Mouse (Mus musculus): ENCODE measurements at regions not wholly inside any gene's neighbourhood (a gene's known extent, or its start where the extent isn't known, plus 50 kb on each side); places are given as distances from the start of the nearest gene placed in this dataset.

GRCm38 (mm10) chr10:125673637-125674036, 284.4 kb upstream of the Slc16a7 start:
- Histone ChIP-seq H3K36me3 (ENCODE audit: control insufficient read depth, insufficient read depth) (no peaks in the 10 kb centered on the region), H3K4me3 (ENCODE audit: insufficient read depth, poor library complexity, severe bottlenecking) (no peak overlapping the region), H3K27me3 (ENCODE audit: control insufficient read depth, insufficient read depth, insufficient read length) (no peaks in the 10 kb centered on the region), H3ac (ENCODE audit: control insufficient read depth, insufficient read length, low read depth) (no peak overlapping the region), H3K79me3 (ENCODE audit: low read depth) (no peaks in the 10 kb centered on the region), H3K79me2 (ENCODE audit: control insufficient read depth, insufficient read depth) (no peaks in the 10 kb centered on the region)
- no peak for TF ChIP-seq MAX (IDR thresholded peaks at IDR 0.05)
- no peak for TF ChIP-seq CEBPB (IDR thresholded peaks at IDR 0.05; ENCODE audit: low read depth)
- no peak for TF ChIP-seq MYOD1 (IDR thresholded peaks at IDR 0.05; ENCODE audit: control insufficient read depth, insufficient read length, low read depth)
- TF ChIP-seq MYOG (IDR thresholded peaks at IDR 0.05; ENCODE audit: control insufficient read depth, extremely low read depth, insufficient read length), result no peak
- no peak for TF ChIP-seq USF1 (IDR thresholded peaks at IDR 0.05; ENCODE audit: low read depth)
- TF ChIP-seq FOSL1 (IDR thresholded peaks at IDR 0.05; ENCODE audit: insufficient read depth, low read length, poor library complexity, severe bottlenecking), result no peak
- no peak for TF ChIP-seq CTCF (IDR thresholded peaks at IDR 0.05; ENCODE audit: control insufficient read depth, insufficient read depth, insufficient read length)

- Histone ChIP-seq H3ac (ENCODE audit: control insufficient read depth, insufficient read length, low read depth) (no peak overlapping the region), H3K4me3 (ENCODE audit: insufficient read depth, poor library complexity, severe bottlenecking) (no peak overlapping the region), H3K27me3 (ENCODE audit: control insufficient read depth, insufficient read depth, insufficient read length) (no peaks in the 10 kb centered on the region), H3K36me3 (ENCODE audit: control insufficient read depth, insufficient read depth) (no peaks in the 10 kb centered on the region), H3K79me3 (ENCODE audit: low read depth) (no peaks in the 10 kb centered on the region), H3K79me2 (ENCODE audit: control insufficient read depth, insufficient read depth) (no peaks in the 10 kb centered on the region)
- TF ChIP-seq MAX (IDR thresholded peaks at IDR 0.05) (no peak), FOSL1 (IDR thresholded peaks at IDR 0.05; ENCODE audit: insufficient read depth, low read length, poor library complexity, severe bottlenecking) (no peak), MYOD1 (IDR thresholded peaks at IDR 0.05; ENCODE audit: control insufficient read depth, insufficient read length, low read depth) (no peak), CEBPB (IDR thresholded peaks at IDR 0.05; ENCODE audit: low read depth) (no peak), CTCF (IDR thresholded peaks at IDR 0.05; ENCODE audit: control insufficient read depth, insufficient read depth, insufficient read length) (no peak), MYOG (IDR thresholded peaks at IDR 0.05; ENCODE audit: control insufficient read depth, extremely low read depth, insufficient read length) (no peak), USF1 (IDR thresholded peaks at IDR 0.05; ENCODE audit: low read depth) (no peak)
These were observed 286.3 kb upstream of the Lrig3 start for GRCm38 (mm10) chr10:125679644-125680043.

- no peaks in the 10 kb centered on the region for H3K36me3 ChIP-seq (ENCODE audit: control insufficient read depth, insufficient read depth)
- H3K27me3 ChIP-seq (ENCODE audit: control insufficient read depth, insufficient read depth, insufficient read length), result no peaks in the 10 kb centered on the region
- no peak overlapping the region for H3ac ChIP-seq (ENCODE audit: control insufficient read depth, insufficient read length, low read depth)
- H3K79me2 ChIP-seq (ENCODE audit: control insufficient read depth, insufficient read depth), result no peaks in the 10 kb centered on the region
- no peaks in the 10 kb centered on the region for H3K79me3 ChIP-seq (ENCODE audit: low read depth)
- H3K4me3 ChIP-seq (ENCODE audit: insufficient read depth, poor library complexity, severe bottlenecking), result no peak overlapping the region
- no peak for TF ChIP-seq CEBPB (IDR thresholded peaks at IDR 0.05; ENCODE audit: low read depth)
- TF ChIP-seq FOSL1 (IDR thresholded peaks at IDR 0.05; ENCODE audit: insufficient read depth, low read length, poor library complexity, severe bottlenecking), result no peak
- no peak for TF ChIP-seq MYOG (IDR thresholded peaks at IDR 0.05; ENCODE audit: control insufficient read depth, extremely low read depth, insufficient read length)
- TF ChIP-seq CTCF (IDR thresholded peaks at IDR 0.05; ENCODE audit: control insufficient read depth, insufficient read depth, insufficient read length), result no peak
- TF ChIP-seq MAX (IDR thresholded peaks at IDR 0.05), result no peak
- no peak for TF ChIP-seq MYOD1 (IDR thresholded peaks at IDR 0.05; ENCODE audit: control insufficient read depth, insufficient read length, low read depth)
- no peak for TF ChIP-seq USF1 (IDR thresholded peaks at IDR 0.05; ENCODE audit: low read depth)
These were observed 280.8 kb upstream of the Lrig3 start for GRCm38 (mm10) chr10:125685130-125685529.

GRCm38 (mm10) chr10:125693505-125693904, 272.5 kb upstream of the Lrig3 start:
- H3K79me2 ChIP-seq (ENCODE audit: control insufficient read depth, insufficient read depth), result no peaks in the 10 kb centered on the region
- TF ChIP-seq FOSL1 (IDR thresholded peaks at IDR 0.05; ENCODE audit: insufficient read depth, low read length, poor library complexity, severe bottlenecking) (no peak), USF1 (IDR thresholded peaks at IDR 0.05; ENCODE audit: low read depth) (no peak), MYOD1 (IDR thresholded peaks at IDR 0.05; ENCODE audit: control insufficient read depth, insufficient read length, low read depth) (no peak), MYOG (IDR thresholded peaks at IDR 0.05; ENCODE audit: control insufficient read depth, extremely low read depth, insufficient read length) (no peak), MAX (IDR thresholded peaks at IDR 0.05) (no peak), CTCF (IDR thresholded peaks at IDR 0.05; ENCODE audit: control insufficient read depth, insufficient read depth, insufficient read length) (no peak), CEBPB (IDR thresholded peaks at IDR 0.05; ENCODE audit: low read depth) (no peak)
- H3ac ChIP-seq (ENCODE audit: control insufficient read depth, insufficient read length, low read depth), result no peak overlapping the region
- H3K36me3 ChIP-seq (ENCODE audit: control insufficient read depth, insufficient read depth), result no peaks in the 10 kb centered on the region
- H3K79me3 ChIP-seq (ENCODE audit: low read depth), result no peaks in the 10 kb centered on the region
- no peaks in the 10 kb centered on the region for H3K27me3 ChIP-seq (ENCODE audit: control insufficient read depth, insufficient read depth, insufficient read length)
- no peak overlapping the region for H3K4me3 ChIP-seq (ENCODE audit: insufficient read depth, poor library complexity, severe bottlenecking)

- Histone ChIP-seq H3ac (ENCODE audit: control insufficient read depth, insufficient read length, low read depth) (no peak overlapping the region), H3K79me2 (ENCODE audit: control insufficient read depth, insufficient read depth) (no peaks in the 10 kb centered on the region), H3K36me3 (ENCODE audit: control insufficient read depth, insufficient read depth) (no peaks in the 10 kb centered on the region), H3K27me3 (ENCODE audit: control insufficient read depth, insufficient read depth, insufficient read length) (no peaks in the 10 kb centered on the region), H3K79me3 (ENCODE audit: low read depth) (no peaks in the 10 kb centered on the region), H3K4me3 (ENCODE audit: insufficient read depth, poor library complexity, severe bottlenecking) (no peak overlapping the region)
- no peak for TF ChIP-seq USF1 (IDR thresholded peaks at IDR 0.05; ENCODE audit: low read depth)
- no peak for TF ChIP-seq MAX (IDR thresholded peaks at IDR 0.05)
- no peak for TF ChIP-seq CTCF (IDR thresholded peaks at IDR 0.05; ENCODE audit: control insufficient read depth, insufficient read depth, insufficient read length)
- no peak for TF ChIP-seq MYOD1 (IDR thresholded peaks at IDR 0.05; ENCODE audit: control insufficient read depth, insufficient read length, low read depth)
- no peak for TF ChIP-seq FOSL1 (IDR thresholded peaks at IDR 0.05; ENCODE audit: insufficient read depth, low read length, poor library complexity, severe bottlenecking)
- no peak for TF ChIP-seq MYOG (IDR thresholded peaks at IDR 0.05; ENCODE audit: control insufficient read depth, extremely low read depth, insufficient read length)
- no peak for TF ChIP-seq CEBPB (IDR thresholded peaks at IDR 0.05; ENCODE audit: low read depth)
These were observed 269.8 kb upstream of the Lrig3 start for GRCm38 (mm10) chr10:125696159-125696558.

Data from C2C12 (cell line).